Comparison of ENCODE assay signal across 22 mouse cellular contexts in the genomic region with DNA sequence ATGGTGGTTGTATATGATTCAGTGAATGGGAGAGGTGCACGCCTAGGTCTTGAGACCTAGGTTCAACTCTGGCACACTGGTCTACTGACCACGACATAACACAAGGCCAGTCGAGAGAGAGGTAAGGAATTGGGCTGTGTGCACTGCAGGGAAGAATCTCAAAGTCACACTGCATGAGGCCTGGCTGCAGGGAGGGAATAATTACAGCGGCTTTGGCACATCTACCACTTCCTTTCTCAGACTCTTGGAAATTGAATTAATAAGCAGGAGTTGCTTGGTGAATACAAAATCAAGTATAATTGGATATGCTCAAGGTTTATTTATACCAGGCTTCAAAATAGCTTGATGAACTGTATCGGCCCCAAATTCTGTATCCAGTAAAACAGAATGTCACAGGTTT.
DNase-seq lines count a peak whose midpoint lies in the region; ATAC-seq lines count a peak whose summit lies in the region.
"Had no signal": no experiment of that assay in that cellular context is flagged by ENCODE, and none has a peak within 500 bp of the region (broad histone marks: within the 10 kb centered on the region; RNA-seq: fewer than 3 reads in every experiment).

No protein-coding gene starts in this region.

- DNase-seq in cerebellum, postnatal 14 days, result peak; percentile 22 to 28
- DNase-seq in hindbrain, embryonic 14.5 days (ENCODE audit: low spot score), result no peak
- DNase-seq in spleen, adult 18-20 months, result no peak
- DNase-seq: adrenal gland, postnatal 25 days; cerebellum, adult 11-12 months; gastrocnemius, postnatal 25 days; heart, adult 2 months; kidney, postnatal 4 days; lung, adult 18-20 months; lung, postnatal 10 days; thymus, adult 18-20 months had no signal

- H3K4me3 ChIP-seq in hindbrain, embryonic 13.5 days, result no peak overlapping the region
- no peak overlapping the region for H3K4me3 ChIP-seq in hindbrain, embryonic 14.5 days (replicated peaks; ENCODE audit: low read length)
- no peak overlapping the region for H3K4me3 ChIP-seq in midbrain, embryonic 16.5 days (ENCODE audit: low read depth, low read length)
- H3K4me3 ChIP-seq in midbrain, embryonic 13.5 days (replicated peaks), result no peak overlapping the region
- H3K4me3 ChIP-seq: heart, adult 2 months; hindbrain, embryonic 12.5 days; kidney, embryonic 15.5 days; limb, embryonic 13.5 days; liver, embryonic 12.5 days; neural tube, embryonic 15.5 days had no signal

- H3K4me2 ChIP-seq in hindbrain, embryonic 13.5 days, result no peak overlapping the region
- H3K4me2 ChIP-seq in hindbrain, embryonic 14.5 days (replicated peaks), result no peak overlapping the region
- no peak overlapping the region for H3K4me2 ChIP-seq in midbrain, embryonic 16.5 days (ENCODE audit: low read length)
- H3K4me2 ChIP-seq in midbrain, embryonic 13.5 days (replicated peaks), result no peak overlapping the region
- H3K4me2 ChIP-seq: hindbrain, embryonic 12.5 days; kidney, embryonic 15.5 days; limb, embryonic 13.5 days; liver, embryonic 12.5 days; neural tube, embryonic 15.5 days had no signal

- H3K9ac ChIP-seq in hindbrain, embryonic 13.5 days, result no peak overlapping the region
- no peak overlapping the region for H3K9ac ChIP-seq in hindbrain, embryonic 14.5 days
- H3K9ac ChIP-seq in midbrain, embryonic 16.5 days (ENCODE audit: low read depth, low read length), result no peak overlapping the region
- H3K9ac ChIP-seq in midbrain, embryonic 13.5 days (replicated peaks), result no peak overlapping the region
- H3K9ac ChIP-seq: hindbrain, embryonic 12.5 days; kidney, embryonic 15.5 days; limb, embryonic 13.5 days; liver, embryonic 12.5 days; neural tube, embryonic 15.5 days had no signal

- no peaks in the 10 kb centered on the region for H3K27me3 ChIP-seq in hindbrain, embryonic 13.5 days
- H3K27me3 ChIP-seq in hindbrain, embryonic 14.5 days (ENCODE audit: control insufficient read depth, insufficient read depth, low read length), result no peaks in the 10 kb centered on the region
- H3K27me3 ChIP-seq in midbrain, embryonic 16.5 days (ENCODE audit: control insufficient read depth, insufficient read depth, low read depth, low read length), result no peaks in the 10 kb centered on the region
- H3K27me3 ChIP-seq in midbrain, embryonic 13.5 days, result no peaks in the 10 kb centered on the region
- H3K27me3 ChIP-seq: hindbrain, embryonic 12.5 days; kidney, embryonic 15.5 days; limb, embryonic 13.5 days; liver, embryonic 12.5 days; neural tube, embryonic 15.5 days had no signal

- ATAC-seq in cerebellum, adult (ENCODE audit: insufficient number of reproducible peaks, low FRiP score, low TSS enrichment), result no peak
- peak; percentile 46; the same call in 1 of the 2 replicates for ATAC-seq in hindbrain, embryonic 13.5 days (ENCODE audit: low FRiP score)
- ATAC-seq in hindbrain, embryonic 14.5 days (ENCODE audit: low FRiP score), result no peak
- ATAC-seq in midbrain, embryonic 16.5 days, result 0 out of 2 replicates have a peak, but pooled peaks have one; percentile 30
- ATAC-seq in midbrain, embryonic 13.5 days, result no peak
- ATAC-seq: CD4-positive, CD25-positive, alpha-beta regulatory T cell, adult 4 months; intestine, embryonic 16.5 days; liver, embryonic 12.5 days had no signal

- no peaks in the 10 kb centered on the region for H3K36me3 ChIP-seq in hindbrain, embryonic 13.5 days
- no peaks in the 10 kb centered on the region for H3K36me3 ChIP-seq in hindbrain, embryonic 14.5 days (replicated peaks; ENCODE audit: control insufficient read depth, insufficient read depth)
- H3K36me3 ChIP-seq in midbrain, embryonic 16.5 days (ENCODE audit: control insufficient read depth, insufficient read depth, low read length), result no peaks in the 10 kb centered on the region
- no peaks in the 10 kb centered on the region for H3K36me3 ChIP-seq in midbrain, embryonic 13.5 days
- H3K36me3 ChIP-seq: hindbrain, embryonic 12.5 days; kidney, embryonic 15.5 days; limb, embryonic 13.5 days; liver, embryonic 12.5 days; neural tube, embryonic 15.5 days had no signal

- 81% methylated on average over 5 of the region's 5 CpGs for WGBS in hindbrain, embryonic 13.5 days
- WGBS in hindbrain, embryonic 14.5 days, result 71% methylated on average over 5 of the region's 5 CpGs
- 59% methylated on average over 5 of the region's 5 CpGs for WGBS in midbrain, embryonic 16.5 days
- WGBS in midbrain, embryonic 13.5 days, result 60% methylated on average over 5 of the region's 5 CpGs

- no peaks in the 10 kb centered on the region for H3K9me3 ChIP-seq in hindbrain, embryonic 13.5 days
- no peaks in the 10 kb centered on the region for H3K9me3 ChIP-seq in hindbrain, embryonic 14.5 days (ENCODE audit: control insufficient read depth, low read length)
- H3K9me3 ChIP-seq in midbrain, embryonic 16.5 days (replicated peaks; ENCODE audit: control insufficient read depth, low read length, poor library complexity, severe bottlenecking), result no peaks in the 10 kb centered on the region
- no peaks in the 10 kb centered on the region for H3K9me3 ChIP-seq in midbrain, embryonic 13.5 days
- H3K9me3 ChIP-seq: hindbrain, embryonic 12.5 days; kidney, embryonic 15.5 days; limb, embryonic 13.5 days; liver, embryonic 12.5 days; neural tube, embryonic 15.5 days had no signal

- peaks cover 12% of the 10 kb centered on the region; the same call in 1 of the 2 replicates for H3K4me1 ChIP-seq in hindbrain, embryonic 13.5 days (replicated peaks)
- peaks cover 18% of the 10 kb centered on the region; the same call in 1 of the 2 replicates for H3K4me1 ChIP-seq in hindbrain, embryonic 14.5 days (replicated peaks; ENCODE audit: control insufficient read depth, insufficient read depth, low read length)
- H3K4me1 ChIP-seq in midbrain, embryonic 16.5 days (ENCODE audit: control insufficient read depth, insufficient read depth, low read length), result peaks cover 4% of the 10 kb centered on the region; the same call in 1 of the 2 replicates
- H3K4me1 ChIP-seq in midbrain, embryonic 13.5 days (replicated peaks), result peaks cover 16% of the 10 kb centered on the region; the same call in 1 of the 2 replicates
- H3K4me1 ChIP-seq: hindbrain, embryonic 12.5 days; limb, embryonic 13.5 days; liver, embryonic 12.5 days had no signal

- H3K27ac ChIP-seq in hindbrain, embryonic 13.5 days, result no peak overlapping the region
- H3K27ac ChIP-seq in hindbrain, embryonic 14.5 days, result no peak overlapping the region; the same call in 1 of the 2 replicates
- no peak overlapping the region for H3K27ac ChIP-seq in midbrain, embryonic 16.5 days (ENCODE audit: low read length)
- H3K27ac ChIP-seq in midbrain, embryonic 13.5 days, result no peak overlapping the region
- H3K27ac ChIP-seq: heart, adult 2 months; hindbrain, embryonic 12.5 days; kidney, embryonic 15.5 days; limb, embryonic 13.5 days; liver, embryonic 12.5 days; neural tube, embryonic 15.5 days had no signal

Comparison
In these comparisons a context has a peak if more than half of its experiments do, and no peak if none do; other contexts are left out.
1. ATAC-seq: peak in hindbrain, embryonic 13.5 days (single experiment) and midbrain, embryonic 16.5 days (single experiment); none in cerebellum, adult (single experiment), hindbrain, embryonic 14.5 days (single experiment) and midbrain, embryonic 13.5 days (single experiment).
2. DNase-seq: peak in cerebellum, postnatal 14 days (2 of 2); none in hindbrain, embryonic 14.5 days (single experiment) and spleen, adult 18-20 months (0 of 2).